Mouse (Mus musculus) B cell, adult 2 months (primary cell): ENCODE measurements around the gene Pilrb1.
A peak's percentile ranks its signal among the peaks of the same experiment; 100 is the strongest.

Source experiments
- DNase-seq, 2 experiments: peaks; one replicate each; pipeline ENCODE4 v3.0.0; 2022

Gene Pilrb1

GRCm38 (mm10) chr5:137826421-137826820 is 31.5 kb downstream of the Pilrb1 start:
- DNase-seq: no peak

- no peak for DNase-seq
These were observed 31.9 kb downstream of the Pilrb1 start for GRCm38 (mm10) chr5:137825971-137826370.

- peak; percentile 17 to 31 for DNase-seq
These were observed 32.9 kb downstream of the Pilrb1 start for GRCm38 (mm10) chr5:137825030-137825429.

GRCm38 (mm10) chr5:137823455-137824045 is 34.4 kb downstream of the Pilrb1 start:
- DNase-seq: no peak

- no peak for DNase-seq
These were observed 35.3 kb downstream of the Pilrb1 start for GRCm38 (mm10) chr5:137822602-137823001.

GRCm38 (mm10) chr5:137822126-137822525 is 35.8 kb downstream of the Pilrb1 start:
- no peak for DNase-seq

GRCm38 (mm10) chr5:137817466-137818222 is 40.3 kb downstream of the Pilrb1 start:
- no peak for DNase-seq

GRCm38 (mm10) chr5:137808316-137808715 is 49.6 kb downstream of the Pilrb1 start:
- no peak for DNase-seq

GRCm38 (mm10) chr5:137806158-137806557 is 51.7 kb downstream of the Pilrb1 start:
- no peak for DNase-seq
